Mouse (Mus musculus) kidney, embryonic 15.5 days (tissue): Measurements from ENCODE around the gene Cemip2. TPM values are rescaled to one million over a fixed set of nuclear protein-coding genes. Genes with fewer than 3 reads are reported as not detected.

Experiments used
- ATAC-seq: fragments of 200-750 bp; cut with Nextera tagmentation; replicated peaks from 2 replicates; pipeline ENCODE4 v1.8.0; 2017; ENCODE audit warnings: moderate TSS enrichment; ENCODE audit not compliant: low FRiP score
- H3K27ac ChIP-seq: fragments of 300-500 bp; sonication (generic); 2 replicates; pipeline ENCODE4 v1.5.1; 2015; ENCODE audit warnings: mild to moderate bottlenecking, inconsistent platforms
- H3K27me3 ChIP-seq: fragments of 300-500 bp; sonication (generic); 2 replicates; pipeline ENCODE4 v1.6.1; 2015; ENCODE audit warnings: inconsistent platforms
- H3K36me3 ChIP-seq: fragments of 300-500 bp; sonication (generic); 2 replicates; pipeline ENCODE4 v1.6.1; 2015; ENCODE audit warnings: inconsistent platforms
- H3K4me1 ChIP-seq: fragments of 300-500 bp; sonication (generic); 2 replicates; pipeline ENCODE4 v1.6.1; 2015; ENCODE audit warnings: inconsistent platforms
- H3K4me2 ChIP-seq: fragments of 300-500 bp; sonication (generic); 2 replicates; pipeline ENCODE4 v1.6.1; 2015; ENCODE audit warnings: moderate library complexity, mild to moderate bottlenecking, inconsistent platforms
- H3K4me3 ChIP-seq: fragments of 300-500 bp; sonication (generic); replicated peaks from 2 replicates; pipeline ENCODE4 v1.5.1; 2015; ENCODE audit warnings: mild to moderate bottlenecking, inconsistent platforms
- H3K9ac ChIP-seq: fragments of 300-500 bp; sonication (generic); 2 replicates; pipeline ENCODE4 v1.6.1; 2015; ENCODE audit warnings: mild to moderate bottlenecking, inconsistent platforms
- H3K9me3 ChIP-seq: fragments of 300-500 bp; sonication (generic); replicated peaks from 2 replicates; pipeline ENCODE4 v1.6.1; 2016; ENCODE audit warnings: inconsistent platforms
- WGBS: fragments of 180-500 bp; shearing (Covaris S2); methylation state at CpG from one replicate; pipeline ENCODE4 v1.1.7; 2015; ENCODE audit warnings: mixed read lengths; 5-methylcytosine and 5-hydroxymethylcytosine counted together
- polyA plus RNA-seq: library from polyadenylated mRNA; unstranded; fragments of >200 nt; fragmentation: Nextera tagmentation; extraction: Ambion mirVana; gene quantifications from 2 replicates; pipeline ENCODE4 v1.2.1, GENCODE M21; 2015

Cemip2 gene
- polyA plus RNA-seq, 1 experiment from 2014 or later: 24.5 TPM

GRCm38 (mm10) chr19:21794569-21794968 is 16.4 kb downstream of the Cemip2 start:
- H3K4me1 ChIP-seq: peaks cover 8% of the 10 kb centered on the region; the same call in 1 of the 2 replicates
- H3K4me2 ChIP-seq: no peak overlapping the region
- WGBS: 91% methylated on average over 3 of the region's 3 CpGs
- no peak overlapping the region for H3K9ac ChIP-seq
- H3K27ac ChIP-seq: no peak overlapping the region
- no peaks in the 10 kb centered on the region for H3K27me3 ChIP-seq
- no peaks in the 10 kb centered on the region for H3K9me3 ChIP-seq
- ATAC-seq: no peak
- H3K4me3 ChIP-seq: no peak overlapping the region
- peaks cover 58% of the 10 kb centered on the region for H3K36me3 ChIP-seq

GRCm38 (mm10) chr19:21796333-21796732 is 18.2 kb downstream of the Cemip2 start:
- Histone ChIP-seq H3K27me3 (no peaks in the 10 kb centered on the region), H3K4me1 (peaks cover 6% of the 10 kb centered on the region), H3K4me2 (no peak overlapping the region), H3K9me3 (no peaks in the 10 kb centered on the region), H3K9ac (no peak overlapping the region), H3K4me3 (no peak overlapping the region), H3K36me3 (peaks cover 72% of the 10 kb centered on the region), H3K27ac (no peak overlapping the region)
- 81% methylated on average over 5 of the region's 5 CpGs for WGBS
- no peak for ATAC-seq

GRCm38 (mm10) chr19:21798700-21799099 is 20.6 kb downstream of the Cemip2 start:
- H3K4me1 ChIP-seq: peaks cover 6% of the 10 kb centered on the region
- H3K9me3 ChIP-seq: no peaks in the 10 kb centered on the region
- ATAC-seq: no peak
- no peak overlapping the region for H3K4me3 ChIP-seq
- peaks cover 84% of the 10 kb centered on the region for H3K36me3 ChIP-seq
- no peak overlapping the region for H3K9ac ChIP-seq
- H3K4me2 ChIP-seq: no peak overlapping the region
- no peak overlapping the region for H3K27ac ChIP-seq
- WGBS: 70% methylated on average over 3 of the region's 3 CpGs
- H3K27me3 ChIP-seq: no peaks in the 10 kb centered on the region

- no peak overlapping the region for H3K4me2 ChIP-seq
- no peak overlapping the region for H3K9ac ChIP-seq
- no peak overlapping the region for H3K4me3 ChIP-seq
- H3K9me3 ChIP-seq: no peaks in the 10 kb centered on the region
- H3K4me1 ChIP-seq: peaks cover 6% of the 10 kb centered on the region
- ATAC-seq: no peak
- peaks cover 83% of the 10 kb centered on the region for H3K36me3 ChIP-seq
- no peaks in the 10 kb centered on the region for H3K27me3 ChIP-seq
- H3K27ac ChIP-seq: peak overlapping the region; percentile 1; the same call in 1 of the 2 replicates
- 68% methylated on average over 13 of the region's 13 CpGs for WGBS
Measured at GRCm38 (mm10) chr19:21799410-21800373, 21.6 kb downstream of the Cemip2 start.

- no peak overlapping the region for H3K9ac ChIP-seq
- peaks cover 90% of the 10 kb centered on the region for H3K36me3 ChIP-seq
- H3K4me1 ChIP-seq: peaks cover 6% of the 10 kb centered on the region
- H3K9me3 ChIP-seq: no peaks in the 10 kb centered on the region
- H3K27me3 ChIP-seq: no peaks in the 10 kb centered on the region
- 82% methylated on average over 8 of the region's 8 CpGs for WGBS
- no peak overlapping the region for H3K4me2 ChIP-seq
- H3K27ac ChIP-seq: no peak overlapping the region
- no peak overlapping the region for H3K4me3 ChIP-seq
- ATAC-seq: no peak
Measured at GRCm38 (mm10) chr19:21804488-21804887, 26.3 kb downstream of the Cemip2 start.

GRCm38 (mm10) chr19:21805305-21805704 is 27.2 kb downstream of the Cemip2 start:
- Histone ChIP-seq H3K9ac (no peak overlapping the region), H3K4me1 (no peaks in the 10 kb centered on the region), H3K4me3 (no peak overlapping the region), H3K9me3 (no peaks in the 10 kb centered on the region), H3K4me2 (no peak overlapping the region), H3K36me3 (peaks cover 92% of the 10 kb centered on the region), H3K27me3 (no peaks in the 10 kb centered on the region), H3K27ac (no peak overlapping the region)
- ATAC-seq: no peak
- WGBS: 87% methylated on average over 3 of the region's 3 CpGs

- no peak for ATAC-seq
Measured at GRCm38 (mm10) chr19:21810135-21810534, 32.0 kb downstream of the Cemip2 start.

GRCm38 (mm10) chr19:21813560-21813959 is 35.4 kb downstream of the Cemip2 start:
- H3K4me2 ChIP-seq: no peak overlapping the region
- no peaks in the 10 kb centered on the region for H3K9me3 ChIP-seq
- no peaks in the 10 kb centered on the region for H3K27me3 ChIP-seq
- no peak for ATAC-seq
- H3K36me3 ChIP-seq: peaks cover 92% of the 10 kb centered on the region
- H3K9ac ChIP-seq: no peak overlapping the region
- H3K4me3 ChIP-seq: no peak overlapping the region
- no peak overlapping the region for H3K27ac ChIP-seq
- H3K4me1 ChIP-seq: no peaks in the 10 kb centered on the region
- 83% methylated on average over 13 of the region's 13 CpGs for WGBS

More at GRCm38 (mm10) chr19:21810135-21810534, 32.0 kb downstream of the Cemip2 start:
- no peaks in the 10 kb centered on the region for H3K27me3 ChIP-seq
- H3K36me3 ChIP-seq: peaks cover 94% of the 10 kb centered on the region
- H3K4me2 ChIP-seq: no peak overlapping the region
- H3K9me3 ChIP-seq: no peaks in the 10 kb centered on the region
- no peaks in the 10 kb centered on the region for H3K4me1 ChIP-seq
- H3K27ac ChIP-seq: no peak overlapping the region
- H3K9ac ChIP-seq: no peak overlapping the region
- no peak overlapping the region for H3K4me3 ChIP-seq
- 93% methylated on average over 5 of the region's 5 CpGs for WGBS

- H3K4me3 ChIP-seq: no peak overlapping the region
- peaks cover 92% of the 10 kb centered on the region for H3K36me3 ChIP-seq
- 85% methylated on average over 8 of the region's 8 CpGs for WGBS
Measured at GRCm38 (mm10) chr19:21814433-21815020, 36.4 kb downstream of the Cemip2 start.

GRCm38 (mm10) chr19:21816260-21816659 is 38.1 kb downstream of the Cemip2 start:
- Histone ChIP-seq H3K4me2 (no peak overlapping the region), H3K4me1 (no peaks in the 10 kb centered on the region), H3K27ac (no peak overlapping the region), H3K4me3 (no peak overlapping the region), H3K9me3 (no peaks in the 10 kb centered on the region), H3K36me3 (peaks cover 80% of the 10 kb centered on the region), H3K27me3 (no peaks in the 10 kb centered on the region), H3K9ac (no peak overlapping the region)
- ATAC-seq: no peak
- WGBS: 92% methylated on average over 4 of the region's 4 CpGs

More at GRCm38 (mm10) chr19:21814433-21815020, 36.4 kb downstream of the Cemip2 start:
- Histone ChIP-seq H3K9ac (no peak overlapping the region), H3K9me3 (no peaks in the 10 kb centered on the region), H3K4me1 (no peaks in the 10 kb centered on the region), H3K4me2 (no peak overlapping the region), H3K27ac (no peak overlapping the region), H3K27me3 (no peaks in the 10 kb centered on the region)
- ATAC-seq: no peak

- Histone ChIP-seq H3K27me3 (no peaks in the 10 kb centered on the region), H3K4me2 (no peak overlapping the region), H3K27ac (0 out of 2 replicates have a peak overlapping the region, but pooled peaks have one; percentile 27), H3K4me1 (no peaks in the 10 kb centered on the region), H3K4me3 (no peak overlapping the region), H3K36me3 (peaks cover 67% of the 10 kb centered on the region), H3K9me3 (no peaks in the 10 kb centered on the region), H3K9ac (no peak overlapping the region)
- ATAC-seq: no peak
- 73% methylated on average over 14 of the region's 14 CpGs for WGBS
Measured at GRCm38 (mm10) chr19:21818021-21818725, 40.0 kb downstream of the Cemip2 start.

- ATAC-seq: no peak
- Histone ChIP-seq H3K9me3 (no peaks in the 10 kb centered on the region), H3K4me3 (no peak overlapping the region), H3K4me1 (no peaks in the 10 kb centered on the region), H3K27me3 (no peaks in the 10 kb centered on the region), H3K36me3 (peaks cover 65% of the 10 kb centered on the region), H3K27ac (no peak overlapping the region), H3K4me2 (no peak overlapping the region), H3K9ac (no peak overlapping the region)
- 79% methylated on average over 5 of the region's 5 CpGs for WGBS
Measured at GRCm38 (mm10) chr19:21819585-21819984, 41.4 kb downstream of the Cemip2 start.
